Mouse (Mus musculus) intestine, embryonic 16.5 days (tissue): ENCODE measurements around the gene Myo9a. TPM values are rescaled to one million over a fixed set of nuclear protein-coding genes. Genes with fewer than 3 reads are reported as not detected.
A peak's percentile ranks its signal among the peaks of the same experiment; 100 is the strongest.

Source experiments
- ATAC-seq: fragments of 200-750 bp; cut with Nextera tagmentation; 2 replicates; pipeline ENCODE4 v1.8.0; 2017; ENCODE audit warnings: moderate TSS enrichment, moderate library complexity
- H3K27ac ChIP-seq: fragments of 300-500 bp; sonication (generic); 2 replicates; pipeline ENCODE4 v1.5.1; 2014; ENCODE audit warnings: mild to moderate bottlenecking, low read length
- H3K27me3 ChIP-seq: fragments of 300-500 bp; sonication (generic); replicated peaks from 2 replicates; pipeline ENCODE4 v1.6.1; 2014; ENCODE audit warnings: low read length, control low read depth, mixed read lengths; ENCODE audit not compliant: control insufficient read depth, insufficient read depth
- H3K36me3 ChIP-seq: fragments of 300-500 bp; sonication (generic); 2 replicates; pipeline ENCODE4 v1.6.1; 2014; ENCODE audit warnings: low read length, control low read depth; ENCODE audit not compliant: control insufficient read depth, insufficient read depth
- H3K4me1 ChIP-seq: fragments of 300-500 bp; sonication (generic); 2 replicates; pipeline ENCODE4 v1.6.1; 2014; ENCODE audit warnings: low read length, control low read depth, mixed read lengths; ENCODE audit not compliant: control insufficient read depth, insufficient read depth
- H3K4me2 ChIP-seq: fragments of 300-500 bp; sonication (generic); 2 replicates; pipeline ENCODE4 v1.6.1; 2014; ENCODE audit warnings: low read depth, low read length, control low read depth
- H3K4me3 ChIP-seq: fragments of 300-500 bp; sonication (generic); 2 replicates; pipeline ENCODE4 v1.5.1; 2014; ENCODE audit warnings: mild to moderate bottlenecking, low read length
- H3K9ac ChIP-seq: fragments of 300-500 bp; sonication (generic); 2 replicates; pipeline ENCODE4 v1.6.1; 2014; ENCODE audit warnings: low read depth, low read length
- H3K9me3 ChIP-seq: fragments of 300-500 bp; sonication (generic); 2 replicates; pipeline ENCODE4 v1.6.1; 2016; ENCODE audit warnings: low read length, control low read depth; ENCODE audit not compliant: control insufficient read depth
- WGBS: fragments of 180-500 bp; shearing (Covaris S2); extraction: QIAGEN DNeasy Blood & Tissue Kit; methylation state at CpG from one replicate; pipeline ENCODE4 v1.1.7; 2014; 5-methylcytosine and 5-hydroxymethylcytosine counted together
- polyA plus RNA-seq: library from polyadenylated mRNA; unstranded; fragments of >200 nt; fragmentation: Nextera tagmentation; extraction: Ambion mirVana; gene quantifications from 2 replicates; pipeline ENCODE4 v1.2.1, GENCODE M21; 2015

The Myo9a gene
- polyA plus RNA-seq, 1 experiment from 2014 or later: 10.2 TPM

DNA sequence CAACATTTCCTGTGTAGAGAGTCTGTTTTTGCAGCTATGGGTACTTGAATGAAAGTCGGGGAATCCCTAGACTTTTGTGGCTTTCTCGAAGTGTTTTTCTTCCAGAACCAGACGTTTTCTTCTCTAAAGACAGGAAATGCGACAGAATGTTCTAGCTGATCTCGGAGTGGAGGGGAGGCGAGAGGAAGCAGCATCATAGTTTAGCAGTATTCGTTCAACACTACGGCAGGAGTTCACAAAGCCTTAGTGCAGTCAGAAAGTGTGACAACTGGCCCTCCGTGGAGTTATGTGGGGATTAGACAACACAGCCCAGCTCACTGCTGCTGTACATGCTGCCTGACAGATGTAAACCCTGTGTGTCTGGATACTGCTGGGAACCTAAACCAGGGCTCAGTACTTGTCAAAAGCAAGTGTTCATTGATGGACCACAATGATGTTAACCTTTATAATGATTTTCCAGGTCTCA is 191.2 kb downstream of the Myo9a start:
- Histone ChIP-seq H3K4me1 (peaks cover 17% of the 10 kb centered on the region), H3K27ac (peak overlapping the region; percentile 70), H3K4me3 (no peak overlapping the region), H3K27me3 (no peaks in the 10 kb centered on the region), H3K9ac (no peak overlapping the region; the same call in 1 of the 2 replicates), H3K9me3 (no peaks in the 10 kb centered on the region), H3K4me2 (peak overlapping the region; percentile 23; the same call in 1 of the 2 replicates), H3K36me3 (no peaks in the 10 kb centered on the region)
- WGBS: 36% methylated on average over 9 of the region's 9 CpGs
- peak; percentile 13; the same call in 1 of the 2 replicates for ATAC-seq

DNA sequence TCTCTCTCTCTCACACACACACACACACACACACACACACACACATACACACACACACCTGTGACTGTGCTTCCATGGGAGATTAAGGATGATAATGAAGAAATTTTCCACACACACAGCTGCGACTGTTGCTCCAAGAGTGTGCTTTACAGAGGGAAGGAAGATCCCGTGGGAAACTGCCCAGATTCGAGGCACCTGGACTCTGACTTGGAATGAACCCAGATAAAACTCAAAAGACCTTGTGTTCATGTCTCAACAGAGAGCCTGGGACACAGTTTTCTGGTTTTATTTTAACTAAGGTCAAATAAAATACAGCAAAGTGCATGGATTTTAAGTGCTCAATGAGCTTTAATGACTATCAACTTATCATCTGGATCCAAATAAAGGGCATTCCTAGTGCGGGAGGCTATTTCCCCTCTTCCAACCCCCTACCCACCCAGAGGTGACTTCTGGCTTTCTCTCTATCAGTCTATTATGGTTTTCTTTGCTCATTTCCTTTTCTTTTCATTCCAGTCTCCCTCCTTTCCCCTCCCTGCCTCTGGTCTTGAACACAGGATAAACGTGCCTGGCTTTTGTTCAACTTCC is 191.9 kb downstream of the Myo9a start:
- Histone ChIP-seq H3K27ac (peak overlapping the region; percentile 61), H3K9me3 (no peaks in the 10 kb centered on the region), H3K36me3 (no peaks in the 10 kb centered on the region), H3K4me3 (no peak overlapping the region), H3K4me1 (peaks cover 17% of the 10 kb centered on the region), H3K4me2 (peak overlapping the region; percentile 23; the same call in 1 of the 2 replicates), H3K9ac (no peak overlapping the region), H3K27me3 (no peaks in the 10 kb centered on the region)
- peak; percentile 79 for ATAC-seq
- 28% methylated on average over 5 of the region's 5 CpGs for WGBS

- H3K27ac ChIP-seq: no peak overlapping the region
- ATAC-seq: no peak
- H3K4me3 ChIP-seq: no peak overlapping the region
- no peaks in the 10 kb centered on the region for H3K27me3 ChIP-seq
- peaks cover 23% of the 10 kb centered on the region for H3K4me1 ChIP-seq
- no peak overlapping the region for H3K9ac ChIP-seq
- no peaks in the 10 kb centered on the region for H3K36me3 ChIP-seq
- H3K4me2 ChIP-seq: no peak overlapping the region
- 88% methylated on average over 6 of the region's 6 CpGs for WGBS
- no peaks in the 10 kb centered on the region for H3K9me3 ChIP-seq
Measured at GRCm38 (mm10) chr9:59943826-59944225, 193.1 kb downstream of the Myo9a start.

DNA sequence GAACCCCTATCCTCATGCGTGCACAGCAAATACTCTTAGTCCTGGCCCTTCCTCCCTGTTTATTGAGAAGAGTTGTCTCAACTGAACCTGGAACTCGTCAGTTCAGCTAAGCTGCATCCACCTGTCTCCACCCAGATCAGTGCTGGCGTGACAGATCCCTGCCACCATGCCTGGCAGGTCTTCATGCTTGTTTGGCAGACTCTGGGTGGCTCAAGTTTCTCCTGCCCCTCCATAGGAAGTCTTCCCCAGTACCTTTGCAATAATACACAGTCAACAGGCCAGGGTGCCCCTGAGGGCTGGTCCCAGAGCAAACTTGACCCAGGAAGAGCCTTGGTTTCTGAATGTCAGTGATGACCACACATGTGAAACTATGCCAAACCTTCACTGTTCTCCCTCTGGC is 194.5 kb downstream of the Myo9a start:
- Histone ChIP-seq H3K27ac (no peak overlapping the region), H3K4me3 (no peak overlapping the region), H3K4me2 (no peak overlapping the region), H3K27me3 (no peaks in the 10 kb centered on the region), H3K4me1 (peaks cover 28% of the 10 kb centered on the region), H3K9ac (no peak overlapping the region), H3K36me3 (no peaks in the 10 kb centered on the region), H3K9me3 (no peaks in the 10 kb centered on the region)
- WGBS: 74% methylated on average over 3 of the region's 3 CpGs
- ATAC-seq: no peak

DNA sequence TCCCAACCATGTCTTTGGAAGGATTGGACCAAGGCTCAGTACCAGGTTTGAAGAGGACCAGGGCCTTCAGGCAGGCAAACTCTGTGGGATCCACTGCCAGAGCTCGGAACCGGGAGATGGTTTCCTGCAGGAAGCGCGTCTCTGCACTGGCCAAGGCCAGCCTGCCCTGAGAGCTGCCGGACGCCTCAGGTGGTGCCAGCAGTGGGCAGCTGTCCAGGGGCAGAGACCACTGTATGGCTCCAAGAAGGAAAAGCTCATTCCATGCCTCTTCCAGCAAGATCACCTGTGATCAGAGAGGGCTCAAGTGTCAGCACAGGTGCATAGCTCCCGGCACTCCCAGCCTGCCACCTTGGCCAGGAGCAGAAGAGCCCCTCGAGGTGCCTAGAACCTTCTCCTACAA is 196.6 kb downstream of the Myo9a start:
- H3K9me3 ChIP-seq: no peaks in the 10 kb centered on the region
- H3K9ac ChIP-seq: peak overlapping the region; percentile 34; the same call in 1 of the 2 replicates

DNA sequence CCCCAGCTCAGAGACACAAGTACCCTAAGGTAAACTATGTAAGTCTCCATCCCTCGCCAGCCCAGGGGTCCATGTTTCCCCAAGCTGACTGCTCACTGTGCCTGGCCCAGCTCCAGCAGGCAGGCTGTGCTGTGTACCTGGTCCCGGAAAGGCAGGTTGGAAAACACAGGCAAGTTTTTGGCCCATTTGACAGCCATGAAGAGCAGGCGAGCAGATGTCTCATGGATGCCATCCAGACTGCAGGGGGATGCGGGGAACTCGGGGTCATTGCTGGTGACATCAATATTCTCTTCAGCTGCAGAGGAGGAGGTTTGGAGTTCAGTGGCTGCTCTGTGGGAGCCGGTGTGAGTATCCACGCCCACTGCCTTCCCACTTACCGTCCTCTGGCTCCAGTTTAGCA is 197.5 kb downstream of the Myo9a start:
- Histone ChIP-seq H3K4me2 (peak overlapping the region; percentile 34), H3K4me3 (peak overlapping the region; percentile 22), H3K9me3 (no peaks in the 10 kb centered on the region), H3K27me3 (no peaks in the 10 kb centered on the region), H3K4me1 (peaks cover 37% of the 10 kb centered on the region), H3K27ac (peak overlapping the region; percentile 74), H3K9ac (peak overlapping the region; percentile 34), H3K36me3 (no peaks in the 10 kb centered on the region)
- no peak for ATAC-seq
- 50% methylated on average over 8 of the region's 8 CpGs for WGBS

More for the DNA sequence above, 196.6 kb downstream of the Myo9a start:
- no peaks in the 10 kb centered on the region for H3K27me3 ChIP-seq
- WGBS: 85% methylated on average over 8 of the region's 8 CpGs
- no peak for ATAC-seq
- peak overlapping the region; percentile 34 for H3K4me2 ChIP-seq
- no peaks in the 10 kb centered on the region for H3K36me3 ChIP-seq
- peak overlapping the region; percentile 62; the same call in 1 of the 2 replicates for H3K27ac ChIP-seq
- H3K4me3 ChIP-seq: peak overlapping the region; percentile 22
- peaks cover 31% of the 10 kb centered on the region for H3K4me1 ChIP-seq

DNA sequence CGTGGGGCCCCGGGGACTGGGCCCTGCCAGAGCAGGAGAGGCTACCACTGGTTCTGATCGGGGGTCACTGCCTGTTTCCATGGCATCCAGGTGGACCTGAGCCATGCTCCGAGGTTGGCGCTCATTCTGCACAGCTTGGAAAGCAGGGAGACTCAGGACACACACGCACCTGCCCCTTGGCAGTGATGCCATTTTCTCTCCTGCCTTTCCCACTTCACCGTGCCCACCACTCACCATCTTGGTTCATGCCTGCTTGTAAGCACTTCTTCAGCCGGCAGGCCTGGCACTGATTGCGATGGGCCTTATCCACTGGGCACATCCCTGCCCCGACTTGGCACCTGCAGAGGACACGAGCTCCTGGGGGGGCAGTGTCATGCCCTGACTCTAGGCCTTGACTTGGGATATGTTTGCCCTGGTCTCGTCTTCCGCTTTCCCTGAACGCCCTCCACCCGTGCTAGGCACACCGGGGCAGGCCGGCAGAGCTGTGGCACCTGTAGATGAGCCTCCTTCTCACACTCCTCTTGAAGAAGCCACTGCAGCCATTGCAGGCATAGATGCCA is 198.1 kb downstream of the Myo9a start:
- ATAC-seq: no peak
- H3K4me3 ChIP-seq: peak overlapping the region; percentile 22

DNA sequence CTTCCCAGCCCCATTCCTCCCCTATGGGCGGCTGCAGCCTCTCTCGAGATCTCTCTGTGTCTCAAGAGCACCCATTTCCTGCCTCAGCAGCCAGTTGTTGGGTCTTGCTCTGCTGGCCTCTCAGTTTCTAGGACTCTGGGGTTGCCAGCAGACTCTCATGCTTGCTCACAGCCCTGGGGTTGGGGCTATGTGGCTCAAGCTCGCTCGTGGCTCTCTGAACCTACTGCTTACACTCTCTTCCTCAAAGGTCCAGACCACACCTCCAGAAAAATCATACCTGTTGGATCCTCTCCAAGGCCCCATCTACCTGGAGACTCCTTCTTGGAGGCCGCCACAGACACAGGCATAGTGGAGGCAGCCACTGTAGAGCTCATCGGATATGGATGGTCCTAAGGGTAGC is 198.8 kb downstream of the Myo9a start:
- WGBS: 76% methylated on average over 6 of the region's 6 CpGs
- Histone ChIP-seq H3K9me3 (no peaks in the 10 kb centered on the region), H3K27me3 (no peaks in the 10 kb centered on the region), H3K9ac (0 out of 2 replicates have a peak overlapping the region, but pooled peaks have one; percentile 34), H3K4me3 (no peak overlapping the region), H3K27ac (peak overlapping the region; percentile 74), H3K4me2 (0 out of 2 replicates have a peak overlapping the region, but pooled peaks have one; percentile 2), H3K36me3 (no peaks in the 10 kb centered on the region), H3K4me1 (peaks cover 40% of the 10 kb centered on the region)
- no peak for ATAC-seq

More for the DNA sequence above, 198.1 kb downstream of the Myo9a start:
- H3K4me1 ChIP-seq: peaks cover 38% of the 10 kb centered on the region
- H3K27me3 ChIP-seq: no peaks in the 10 kb centered on the region
- H3K9ac ChIP-seq: peak overlapping the region; percentile 41; the same call in 1 of the 2 replicates
- H3K27ac ChIP-seq: peak overlapping the region; percentile 74
- H3K9me3 ChIP-seq: no peaks in the 10 kb centered on the region
- no peaks in the 10 kb centered on the region for H3K36me3 ChIP-seq
- WGBS: 84% methylated on average over 17 of the region's 17 CpGs
- peak overlapping the region; percentile 34 for H3K4me2 ChIP-seq

DNA sequence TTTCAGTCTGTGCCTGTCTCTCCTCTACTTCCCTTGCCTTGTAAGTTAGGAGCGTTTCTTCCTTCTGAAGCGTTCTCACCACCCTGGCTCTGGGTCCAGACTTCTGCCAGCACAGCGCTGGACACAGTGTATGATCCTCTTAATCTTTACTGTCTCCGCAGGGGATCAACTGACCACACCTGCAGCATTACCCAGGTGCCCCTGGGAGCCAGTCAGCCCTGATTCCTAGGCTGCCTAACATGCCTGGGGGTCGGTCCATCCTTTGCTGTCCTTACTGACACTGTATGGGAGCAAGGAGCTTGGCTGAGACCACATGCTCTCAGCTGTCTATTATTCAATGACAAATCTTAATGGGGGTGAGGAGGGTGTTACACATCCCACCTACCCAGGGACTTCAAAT is 199.3 kb downstream of the Myo9a start:
- 85% methylated on average over 5 of the region's 5 CpGs for WGBS
- no peak overlapping the region for H3K4me3 ChIP-seq
- no peaks in the 10 kb centered on the region for H3K27me3 ChIP-seq
- peak overlapping the region; percentile 74; the same call in 1 of the 2 replicates for H3K27ac ChIP-seq
- no peak for ATAC-seq
- H3K9me3 ChIP-seq: no peaks in the 10 kb centered on the region
- H3K4me1 ChIP-seq: peaks cover 40% of the 10 kb centered on the region
- no peaks in the 10 kb centered on the region for H3K36me3 ChIP-seq
- H3K9ac ChIP-seq: no peak overlapping the region
- 0 out of 2 replicates have a peak overlapping the region, but pooled peaks have one; percentile 2 for H3K4me2 ChIP-seq
